8 mouse cellular contexts compared by ENCODE assay signal in the genomic region with DNA sequence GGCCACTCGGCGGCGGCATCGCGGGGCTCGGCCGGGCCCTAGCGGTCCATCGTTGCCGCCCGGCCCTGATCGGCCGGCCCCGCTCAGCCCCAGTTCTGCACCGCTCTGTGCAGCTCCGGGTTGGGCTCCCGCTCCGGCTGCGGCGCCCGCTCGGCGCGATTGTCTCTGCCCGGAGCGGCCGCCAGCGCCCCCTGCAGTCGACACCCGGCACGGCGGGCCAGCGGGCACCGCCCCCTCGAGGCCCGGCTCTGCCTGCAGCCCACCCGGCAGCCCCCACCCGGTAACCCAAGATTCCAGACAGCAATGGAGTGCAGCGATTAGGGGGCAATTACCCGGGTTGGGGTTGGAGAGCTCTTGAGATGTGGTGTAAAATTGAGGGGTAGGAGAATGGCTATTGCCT. TPM values are rescaled to one million over a fixed set of nuclear protein-coding genes. Genes with fewer than 3 reads are reported as not detected.
DNase-seq lines count a peak whose midpoint lies in the region; ATAC-seq and TF ChIP-seq lines count a peak whose summit lies in the region.

A gene (minus strand): TSS at position 186 of the 400 bp plus-strand sequence.

- peak; percentile 54 for TF ChIP-seq CTCF in cerebellum, adult 2 months (IDR thresholded peaks at IDR 0.05; ENCODE audit: borderline replicate concordance, insufficient read depth, low read depth, low read length)

- H3K9ac ChIP-seq in forebrain, embryonic 15.5 days (replicated peaks): peak within 1 kb of the TSS; percentile 99

- H3K9me3 ChIP-seq in forebrain, embryonic 15.5 days: no peaks in the 10 kb centered on the region

- H3K4me2 ChIP-seq in forebrain, embryonic 15.5 days (replicated peaks): peak within 1 kb of the TSS; percentile 79

- TF ChIP-seq POLR2A in cerebellum, adult 2 months (IDR thresholded peaks at IDR 0.05; ENCODE audit: borderline replicate concordance, insufficient read depth, low read length): peak; percentile 65

- intact Hi-C loops in heart, postnatal 36 days (cut with DNase I): no loop called here

- peaks cover 13% of the 10 kb centered on the region for H3K36me3 ChIP-seq in forebrain, embryonic 15.5 days

- H3K27ac ChIP-seq in cerebellum, adult 2 months (ENCODE audit: insufficient read depth, low read length): peak within 1 kb of the TSS; percentile 95
- H3K27ac ChIP-seq in forebrain, embryonic 15.5 days (replicated peaks): peak within 1 kb of the TSS; percentile 98

- H3K27me3 ChIP-seq in cerebellum, adult 2 months (ENCODE audit: control insufficient read depth, insufficient read depth, low read length): no peaks in the 10 kb centered on the region
- no peaks in the 10 kb centered on the region for H3K27me3 ChIP-seq in forebrain, embryonic 15.5 days

- peak within 1 kb of the TSS; percentile 80 for H3K4me3 ChIP-seq in cerebellum, adult 2 months (replicated peaks; ENCODE audit: insufficient read depth, low read depth, low read length)
- H3K4me3 ChIP-seq in forebrain, embryonic 15.5 days: peak within 1 kb of the TSS; percentile 96

- peaks cover 33% of the 10 kb centered on the region for H3K4me1 ChIP-seq in cerebellum, adult 2 months (ENCODE audit: control insufficient read depth, insufficient read depth, low read length)
- peaks cover 45% of the 10 kb centered on the region for H3K4me1 ChIP-seq in forebrain, embryonic 15.5 days

- no peak for DNase-seq in frontal cortex, postnatal 25 days (ENCODE audit: low spot score in 2 of 2)
- DNase-seq in cerebellum, adult 2 months: peak; percentile 82 to 87
- DNase-seq in heart, postnatal 36 days: peak; percentile 87 to 89
- DNase-seq in layer of hippocampus, postnatal 25 days (ENCODE audit: extremely low spot score in 1 of 2, low spot score in 1 of 2): peak; percentile 88 to 92
- DNase-seq in lung, postnatal 14 days: peak; percentile 85
- DNase-seq in right cerebral cortex, adult 2 months (ENCODE audit: low spot score in 2 of 2): peak; percentile 70 to 76

- peak; percentile 51 for ATAC-seq in frontal cortex, adult (ENCODE audit: low TSS enrichment)
- ATAC-seq in forebrain, embryonic 15.5 days (replicated peaks): peak; percentile 81

- under 1% methylated on average over 30 of the region's 40 CpGs for WGBS in cerebellum, adult 2 months
- WGBS in forebrain, embryonic 15.5 days: 0% methylated on average over 33 of the region's 40 CpGs

RNA-seq across cellular contexts. Expression of the gene that starts here (rescaled TPM):
- 57.8 and 60.3 TPM in 2 replicates for polyA plus RNA-seq in cerebellum, adult 2 months (2012; rRNA removed)
- polyA plus RNA-seq in forebrain, embryonic 15.5 days (2015; fragmentation: Nextera tagmentation; extraction: Ambion mirVana): 22.5 and 24.3 TPM in 2 replicates
- total RNA-seq in heart, postnatal 36 days (2021): 1 to 10 TPM; 4.3 to 5.2 TPM
- total RNA-seq in layer of hippocampus, postnatal 25 days (2021): 100 to 1,000 TPM in 1 of 2 experiments, 10 to 100 TPM in 1; 85.4 to 109 TPM

Comparison
In these comparisons a context has a peak if more than half of its experiments do, and no peak if none do; other contexts are left out.
1. RNA of the gene that starts here (total RNA-seq): 85.4 to 109 TPM in layer of hippocampus, postnatal 25 days; 4.3 to 5.2 TPM in heart, postnatal 36 days; every median in the first group is over 10 times any median in the second.
2. DNase-seq: peak in cerebellum, adult 2 months (2 of 2), heart, postnatal 36 days (2 of 2), layer of hippocampus, postnatal 25 days (2 of 2), lung, postnatal 14 days (single experiment) and right cerebral cortex, adult 2 months (2 of 2); none in frontal cortex, postnatal 25 days (0 of 2).